Mouse (Mus musculus) thymus, postnatal 4 days (tissue): ENCODE measurements at regions not wholly inside any gene's neighbourhood (a gene's known extent, or its start where the extent isn't known, plus 50 kb on each side); places are given as distances from the start of the nearest gene placed in this dataset.

Source experiments
- DNase-seq: peaks from one replicate; pipeline ENCODE4 v3.0.0; 2021

GRCm38 (mm10) chr13:46222031-46222430 is 51.5 kb upstream of the Stmnd1 start:
- DNase-seq, result no peak

- no peak for DNase-seq
These were observed 55.3 kb upstream of the Stmnd1 start for GRCm38 (mm10) chr13:46218101-46218701.

- DNase-seq, result no peak
These were observed 56.3 kb upstream of the Stmnd1 start for GRCm38 (mm10) chr13:46216954-46217838.

- DNase-seq, result no peak
These were observed 70.0 kb upstream of the Stmnd1 start for GRCm38 (mm10) chr13:46203551-46203950.

- DNase-seq, result no peak
These were observed 70.9 kb upstream of the Stmnd1 start for GRCm38 (mm10) chr13:46202586-46202985.

- DNase-seq, result no peak
These were observed 72.4 kb upstream of the Stmnd1 start for GRCm38 (mm10) chr13:46201029-46201599.

GRCm38 (mm10) chr13:46193131-46193530 is 80.4 kb upstream of the Stmnd1 start:
- DNase-seq, result no peak

- no peak for DNase-seq
These were observed 83.8 kb upstream of the Stmnd1 start for GRCm38 (mm10) chr13:46189726-46190125.

GRCm38 (mm10) chr13:46182851-46183250 is 90.7 kb upstream of the Stmnd1 start:
- DNase-seq, result no peak

GRCm38 (mm10) chr13:46180606-46181133 is 92.9 kb upstream of the Stmnd1 start:
- DNase-seq, result no peak

GRCm38 (mm10) chr13:46179916-46180315 is 93.6 kb upstream of the Stmnd1 start:
- DNase-seq, result no peak

GRCm38 (mm10) chr13:46173103-46173502 is 100.4 kb upstream of the Stmnd1 start:
- DNase-seq, result no peak

GRCm38 (mm10) chr13:46162025-46162374 is 111.5 kb upstream of the Stmnd1 start:
- DNase-seq, result peak; percentile 66

GRCm38 (mm10) chr13:46161261-46162024 is 112.1 kb upstream of the Stmnd1 start:
- no peak for DNase-seq

GRCm38 (mm10) chr13:46159354-46159753 is 114.2 kb upstream of the Stmnd1 start:
- no peak for DNase-seq

GRCm38 (mm10) chr13:46153282-46154260 is 120.0 kb upstream of the Stmnd1 start:
- no peak for DNase-seq

- DNase-seq, result no peak
These were observed 133.5 kb upstream of the Stmnd1 start for GRCm38 (mm10) chr13:46140006-46140405.

- DNase-seq, result no peak
These were observed 134.3 kb upstream of the Stmnd1 start for GRCm38 (mm10) chr13:46139251-46139650.

GRCm38 (mm10) chr13:46135411-46135810 is 138.1 kb upstream of the Stmnd1 start:
- DNase-seq, result no peak

- DNase-seq, result no peak
These were observed 144.2 kb upstream of the Stmnd1 start for GRCm38 (mm10) chr13:46129236-46129855.

- no peak for DNase-seq
These were observed 150.1 kb upstream of the Stmnd1 start for GRCm38 (mm10) chr13:46123446-46123845.
